Mouse (Mus musculus) urinary bladder, postnatal 10 days (tissue): ENCODE results near the gene Ephb1.

Experiments
- DNase-seq: peaks from one replicate; pipeline ENCODE4 v3.0.0; 2022; ENCODE audit warnings: low spot score

Ephb1 gene

DNA sequence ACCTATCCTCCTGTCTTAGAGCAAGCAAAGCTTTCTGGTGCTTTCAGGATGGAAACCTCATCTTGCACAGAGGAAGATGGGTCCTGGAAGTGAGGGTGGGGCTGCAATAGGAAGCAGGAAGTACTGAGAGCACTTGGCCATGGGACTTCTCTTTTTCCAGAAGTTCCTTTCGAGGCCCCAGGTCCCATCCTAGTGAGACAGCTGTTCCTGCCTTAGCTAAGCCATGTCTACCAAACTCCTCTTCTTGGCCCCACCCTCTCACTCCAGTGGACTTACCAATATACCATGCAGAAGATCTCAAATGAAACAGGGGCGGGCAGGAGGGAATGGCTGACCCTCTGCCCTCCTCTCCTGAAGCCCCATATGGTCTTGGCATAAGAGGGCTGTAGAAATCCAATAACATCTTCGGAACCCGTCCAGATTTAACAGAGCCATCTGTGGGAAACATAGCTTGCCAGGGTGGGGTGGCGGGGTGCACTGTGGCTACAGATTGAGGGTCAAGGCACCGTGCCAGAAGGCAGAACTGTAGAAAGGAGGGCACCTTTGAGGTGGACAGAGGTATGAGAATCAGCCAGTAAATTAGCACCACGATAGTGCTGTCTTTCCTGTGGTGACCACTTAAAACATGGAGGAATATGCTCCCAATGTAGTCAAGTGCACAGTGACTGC is 48.9 kb downstream of the Ephb1 start:
- DNase-seq = no peak

- no peak for DNase-seq
These were observed 49.7 kb downstream of the Ephb1 start for GRCm38 (mm10) chr9:102304796-102305195.

DNA sequence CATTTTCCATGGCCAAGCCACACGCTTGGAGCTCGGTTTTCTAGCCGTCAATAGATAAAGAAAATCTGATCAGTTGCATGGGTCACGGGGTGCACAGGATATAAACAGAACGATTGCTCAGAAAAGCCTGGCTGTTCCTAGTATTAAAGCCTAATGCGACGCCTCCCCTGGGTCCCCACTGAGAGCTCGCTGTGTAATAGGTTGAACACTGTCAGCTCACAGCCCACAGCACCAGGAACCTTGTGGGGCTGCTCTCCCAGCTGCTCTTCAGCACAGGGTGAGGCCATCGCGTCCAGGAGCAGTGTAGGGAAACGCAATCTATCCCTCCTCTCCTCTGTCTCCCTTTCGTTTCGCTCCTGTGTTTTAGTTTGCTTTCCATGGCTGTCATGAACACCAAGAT is 50.6 kb downstream of the Ephb1 start:
- DNase-seq = no peak

- DNase-seq = no peak
These were observed 53.5 kb downstream of the Ephb1 start for GRCm38 (mm10) chr9:102300985-102301384.

- DNase-seq = no peak
These were observed 55.8 kb downstream of the Ephb1 start for GRCm38 (mm10) chr9:102298741-102299140.

DNA sequence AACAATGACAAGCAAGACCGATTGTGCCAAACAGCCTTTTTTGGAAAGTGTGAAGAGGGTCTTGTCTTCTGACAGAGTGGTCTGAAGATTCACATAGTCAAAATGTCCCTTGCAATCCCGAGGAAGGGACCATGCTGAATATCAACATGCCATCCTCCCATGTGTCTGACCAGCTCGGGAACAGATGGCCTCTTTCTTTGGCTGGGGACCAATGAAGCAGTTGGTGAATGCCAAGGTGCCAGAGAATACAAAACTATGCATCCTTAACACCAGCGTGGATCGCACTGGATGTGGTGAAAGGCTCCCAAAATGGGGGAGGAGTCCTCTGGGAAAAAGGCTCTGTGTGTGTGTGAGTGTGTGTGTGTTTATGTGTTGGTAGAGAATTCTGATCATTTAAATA is 56.5 kb downstream of the Ephb1 start:
- no peak for DNase-seq

- DNase-seq = no peak
These were observed 57.3 kb downstream of the Ephb1 start for GRCm38 (mm10) chr9:102297176-102297575.

- DNase-seq = no peak
These were observed 60.9 kb downstream of the Ephb1 start for GRCm38 (mm10) chr9:102293605-102294004.

DNA sequence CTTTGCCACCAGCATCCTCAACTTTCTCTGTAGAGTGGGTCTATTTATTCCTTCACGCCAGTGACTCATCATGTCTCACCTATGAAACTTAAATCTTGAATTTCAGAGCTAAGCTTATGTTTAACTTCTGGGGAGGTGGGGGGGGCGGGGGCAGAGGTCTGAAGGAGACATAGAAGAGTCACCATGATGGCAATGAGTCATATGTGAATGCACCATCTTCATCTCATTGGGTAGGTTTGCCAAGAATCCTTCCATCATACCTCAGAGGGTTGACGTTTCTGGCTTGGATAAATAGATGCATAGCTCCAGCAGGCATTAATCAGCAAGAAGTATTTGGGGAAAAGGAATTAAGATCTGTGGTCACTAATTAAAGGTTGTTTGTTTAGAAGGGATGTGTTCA is 63.3 kb downstream of the Ephb1 start:
- no peak for DNase-seq

DNA sequence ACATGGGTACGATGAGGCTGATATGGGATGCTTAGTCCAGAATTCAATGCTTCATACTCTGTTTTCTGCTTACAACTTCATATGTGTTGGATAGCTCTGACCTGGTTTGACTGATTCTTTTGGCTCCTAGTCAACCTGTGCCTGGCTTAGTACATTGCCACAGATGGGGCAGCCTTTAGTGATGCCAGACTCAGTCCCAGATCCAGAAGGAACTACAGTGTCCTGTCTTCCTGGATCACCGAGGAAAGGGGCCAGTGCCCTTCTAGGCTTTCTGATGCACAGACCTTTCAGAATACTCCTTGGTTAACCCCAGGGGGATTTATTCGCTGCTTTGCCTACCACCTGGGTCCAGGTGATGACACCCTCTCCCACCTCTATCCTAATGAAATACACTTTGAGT is 66.1 kb downstream of the Ephb1 start:
- no peak for DNase-seq

DNA sequence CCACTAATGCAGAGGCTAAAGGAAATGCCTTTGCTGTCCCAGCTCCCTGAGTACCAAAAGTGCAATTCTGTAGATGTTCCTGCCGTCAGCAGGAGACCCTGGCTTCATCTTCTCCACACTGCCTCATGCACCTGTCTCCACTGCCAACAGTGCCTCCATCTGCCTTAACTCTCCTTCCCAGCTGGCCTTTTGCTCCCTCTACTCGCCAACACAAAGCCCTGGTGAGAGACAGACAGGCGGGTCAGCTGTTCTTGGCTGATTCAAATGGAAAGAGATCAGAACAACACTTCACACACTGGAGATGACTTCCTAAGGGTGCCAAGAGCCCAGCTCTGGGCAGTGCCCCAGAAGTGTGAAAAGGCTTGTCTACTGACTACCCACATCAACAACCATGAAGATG is 78.6 kb downstream of the Ephb1 start:
- DNase-seq = no peak

GRCm38 (mm10) chr9:102274016-102274415 is 80.5 kb downstream of the Ephb1 start:
- no peak for DNase-seq

GRCm38 (mm10) chr9:102273469-102273808 is 81.1 kb downstream of the Ephb1 start:
- DNase-seq = no peak

- no peak for DNase-seq
These were observed 81.6 kb downstream of the Ephb1 start for GRCm38 (mm10) chr9:102272731-102273468.

GRCm38 (mm10) chr9:102270496-102270895 is 84.0 kb downstream of the Ephb1 start:
- no peak for DNase-seq

GRCm38 (mm10) chr9:102267311-102268027 is 87.0 kb downstream of the Ephb1 start:
- no peak for DNase-seq

- DNase-seq = no peak
These were observed 90.7 kb downstream of the Ephb1 start for GRCm38 (mm10) chr9:102263760-102264159.

DNA sequence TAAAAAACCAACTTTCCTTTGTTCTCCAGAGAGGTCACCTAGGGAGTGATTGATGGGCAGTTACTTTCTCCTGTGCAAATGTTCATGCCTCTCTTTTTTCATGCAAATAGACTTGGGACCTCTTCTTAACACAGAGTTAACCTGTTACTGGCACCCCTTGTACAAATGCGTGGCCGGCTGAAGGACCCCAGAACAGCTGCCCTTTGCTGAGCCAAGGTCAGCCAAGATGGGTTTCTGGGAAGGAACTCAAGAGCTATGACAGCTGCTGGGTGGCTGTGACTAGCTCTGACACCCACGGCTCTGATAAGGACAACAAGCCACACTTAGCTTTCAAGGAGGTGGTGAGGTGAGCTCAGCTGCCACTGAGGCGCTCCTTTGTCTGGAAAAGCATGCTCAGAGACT is 92.4 kb downstream of the Ephb1 start:
- DNase-seq = no peak

DNA sequence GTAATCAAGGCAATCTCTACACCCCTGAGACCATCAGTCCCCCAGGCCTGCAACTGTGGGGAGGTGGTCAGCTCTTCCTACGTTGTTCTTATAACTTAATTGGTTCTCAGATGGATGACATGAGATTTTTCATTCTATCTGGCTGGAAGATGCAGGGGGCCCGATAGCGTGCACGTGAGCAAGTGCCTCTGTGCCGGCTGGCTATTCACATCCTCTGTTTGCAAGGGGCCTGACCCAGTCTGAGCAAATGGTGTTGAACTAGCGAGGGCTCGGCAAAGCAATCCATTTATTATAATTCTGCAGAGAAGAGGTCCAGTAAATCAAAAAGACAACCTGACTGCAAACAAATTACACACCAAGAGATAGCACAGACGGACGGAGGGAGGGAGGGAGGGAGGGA is 93.0 kb downstream of the Ephb1 start:
- no peak for DNase-seq

DNA sequence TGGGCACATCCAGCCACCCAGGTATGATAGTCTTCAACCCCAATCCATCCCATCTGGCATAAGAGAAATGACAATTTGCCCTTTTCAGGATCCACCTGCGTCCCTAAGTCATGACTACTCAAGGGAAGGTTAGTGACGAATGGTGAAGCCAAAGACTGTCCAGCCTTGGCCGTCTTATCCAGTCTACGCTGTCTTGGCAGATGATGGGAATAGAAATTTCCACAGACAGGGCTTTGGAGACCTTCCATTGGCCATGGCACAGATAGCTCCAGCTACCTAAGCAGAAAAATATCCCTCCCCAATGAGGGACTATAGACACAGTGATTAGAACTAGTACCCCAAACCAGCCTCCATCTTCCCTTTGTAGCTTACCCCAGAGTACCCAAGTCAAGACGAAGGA is 98.1 kb downstream of the Ephb1 start:
- DNase-seq = no peak

DNA sequence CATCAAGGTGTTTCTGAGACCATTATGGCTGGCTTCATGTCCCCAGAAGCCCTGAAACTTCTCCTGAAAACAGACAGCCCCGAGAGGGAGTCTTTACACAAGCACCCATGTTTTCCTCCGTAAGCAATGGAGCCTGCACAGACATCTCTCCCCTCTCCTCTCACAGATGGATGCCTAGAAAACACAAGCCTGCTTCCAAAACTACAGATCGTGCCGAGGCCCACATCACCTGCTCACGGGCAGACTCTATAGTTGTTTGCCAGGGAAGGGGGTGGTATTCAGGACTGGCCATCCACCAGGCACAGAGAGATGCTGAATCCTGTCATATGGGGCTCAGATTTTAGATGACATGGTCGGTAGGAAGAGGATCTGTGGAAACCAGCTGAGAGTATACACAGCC is 98.7 kb downstream of the Ephb1 start:
- no peak for DNase-seq

- DNase-seq = no peak
These were observed 105.2 kb downstream of the Ephb1 start for GRCm38 (mm10) chr9:102249124-102249816.

- DNase-seq = no peak
These were observed 108.9 kb downstream of the Ephb1 start for GRCm38 (mm10) chr9:102245551-102245950.
